Mouse (Mus musculus): ENCODE measurements around the gene Kdm4b.

DNA sequence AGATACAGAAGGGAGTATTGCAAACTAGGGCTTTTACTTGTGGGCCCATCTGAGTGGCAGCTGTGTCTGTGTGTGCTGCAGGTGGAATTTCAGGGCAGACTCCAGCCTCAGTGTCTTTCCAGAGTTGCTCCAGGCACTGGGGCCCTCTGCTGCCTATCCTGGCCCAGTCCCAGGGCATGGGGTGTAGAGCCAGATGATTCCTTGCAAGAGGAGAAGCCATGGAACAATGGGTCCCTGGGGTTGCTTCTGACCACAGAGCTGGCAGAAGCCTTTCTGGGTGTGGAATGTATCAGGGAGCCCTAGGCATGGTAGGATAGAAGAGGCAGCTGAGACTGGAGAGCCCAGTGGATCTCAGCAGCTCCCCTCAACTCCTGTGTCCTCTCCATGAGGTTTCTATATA is 5.4 kb downstream of the Kdm4b start:
- TF ChIP-seq CTCF (IDR thresholded peaks at IDR 0.05; ENCODE audit: low read depth, low read length), result no peak
- TF ChIP-seq POLR2A (IDR thresholded peaks at IDR 0.05; ENCODE audit: extremely low read depth, insufficient read depth, low read length), result no peak

Data from liver, adult 2 months (tissue).